Mouse (Mus musculus): Measurements from ENCODE around the gene Maats1.

GRCm38 (mm10) chr16:38282559-38283160, 59.3 kb downstream of the Maats1 start:
- no peak for TF ChIP-seq POLR2A (IDR thresholded peaks at IDR 0.05; ENCODE audit: low read depth, low read length)
- no peak for TF ChIP-seq CTCF (IDR thresholded peaks at IDR 0.05; ENCODE audit: extremely low read depth, insufficient read depth, insufficient read length, insufficient replicate concordance)

All from spleen, adult 2 months (tissue).